Mouse (Mus musculus): ENCODE results near the gene Tmem184b.

DNA sequence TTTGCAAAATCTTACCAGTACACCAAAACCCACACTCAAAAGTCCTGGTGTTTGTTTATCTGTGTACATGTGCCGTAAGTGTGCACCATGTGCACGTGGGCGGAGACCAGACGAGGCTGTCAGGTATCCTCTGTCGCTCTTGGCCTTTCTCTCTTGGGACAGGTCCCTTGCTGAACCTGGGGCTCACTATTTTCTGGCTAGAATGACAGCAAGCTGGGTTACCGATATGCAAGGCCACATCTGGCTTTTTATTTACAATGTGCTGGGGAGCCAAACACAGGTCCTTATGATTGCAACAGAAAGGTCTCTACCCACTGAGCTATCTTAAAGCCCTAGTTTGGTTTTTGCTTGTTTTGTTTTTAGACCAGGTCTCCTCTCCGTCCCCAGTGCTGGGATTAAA is 15.8 kb downstream of the Tmem184b start:
- TF ChIP-seq CTCF (conservative IDR thresholded peaks at IDR 0.05; ENCODE audit: insufficient read depth, insufficient read length, low read depth, low read length) (no peak), POLR2A (IDR thresholded peaks at IDR 0.05; ENCODE audit: low read depth, low read length) (no peak)

All from kidney, adult 2 months (tissue).